Mouse (Mus musculus) left cerebral cortex, postnatal 10 days (tissue): Measurements from ENCODE around the gene Gm15097. TPM values are rescaled to one million over a fixed set of nuclear protein-coding genes. Genes with fewer than 3 reads are reported as not detected.
"Not testable (repeated sequence)": the region's sequence is repeated elsewhere in the genome, so short reads cannot be mapped to it uniquely, and the experiment has no call there.

Experiments used
- DNase-seq, 2 experiments: peaks; one replicate each; pipeline ENCODE4 v3.0.0; 2021 to 2022; ENCODE audit warnings: low spot score in 2 of 2, mixed read lengths in 1 of 2; ENCODE audit errors: extremely low spot score in 1 of 2
- intact Hi-C: fragments of 180-260 bp; cut with DNase I; formaldehyde crosslinking; loops from one replicate; pipeline ENCODE4 v1.15.1; 2025
- total RNA-seq, 2 experiments: library from RNA; stranded (reverse); gene quantifications; 2 replicates each; pipeline ENCODE4 v1.2.3; 2021

The Gm15097 gene
- total RNA-seq = not detected

GRCm38 (mm10) chrX:149784173-149784572 lies at the start of gene Gm15097:
Gene Gm15097, plus strand, starts transcription at chrX:149784473.
- DNase-seq, intact Hi-C loops: not testable (repeated sequence)

DNA sequence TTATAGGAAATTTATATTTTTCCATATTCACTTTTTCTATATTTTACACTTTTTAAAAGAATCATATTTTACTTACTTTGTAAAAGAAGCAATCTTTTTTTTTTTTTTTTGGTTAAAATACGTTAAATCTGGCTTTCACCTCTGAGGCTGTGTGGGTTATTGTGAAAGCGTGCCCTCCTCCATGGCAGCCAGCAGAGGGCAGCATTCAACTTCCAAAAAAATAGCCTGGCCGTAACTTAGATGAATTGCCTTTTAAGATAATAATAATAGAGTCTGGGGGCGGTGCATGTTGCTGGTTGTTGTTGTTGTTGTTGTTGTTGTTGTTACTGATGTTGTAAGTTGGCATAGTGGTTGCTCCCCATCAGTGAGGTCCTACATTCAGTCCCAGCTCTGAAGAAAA lies 21.4 kb upstream of the Gm15097 start:
- DNase-seq, intact Hi-C loops: not testable (repeated sequence)

- intact Hi-C loops, DNase-seq: not testable (repeated sequence)
Observed at GRCm38 (mm10) chrX:149811178-149811577, 26.9 kb downstream of the Gm15097 start.

Other genes starting within 250 kb of the Gm15097 start
- not detected for gene Gm10439, start 189.9 kb upstream of the Gm15097 start, total RNA-seq
- gene Gm15091, start 157.2 kb downstream of the Gm15097 start, total RNA-seq = not detected